29 mouse cellular contexts compared by ENCODE assay signal in the genomic region with DNA sequence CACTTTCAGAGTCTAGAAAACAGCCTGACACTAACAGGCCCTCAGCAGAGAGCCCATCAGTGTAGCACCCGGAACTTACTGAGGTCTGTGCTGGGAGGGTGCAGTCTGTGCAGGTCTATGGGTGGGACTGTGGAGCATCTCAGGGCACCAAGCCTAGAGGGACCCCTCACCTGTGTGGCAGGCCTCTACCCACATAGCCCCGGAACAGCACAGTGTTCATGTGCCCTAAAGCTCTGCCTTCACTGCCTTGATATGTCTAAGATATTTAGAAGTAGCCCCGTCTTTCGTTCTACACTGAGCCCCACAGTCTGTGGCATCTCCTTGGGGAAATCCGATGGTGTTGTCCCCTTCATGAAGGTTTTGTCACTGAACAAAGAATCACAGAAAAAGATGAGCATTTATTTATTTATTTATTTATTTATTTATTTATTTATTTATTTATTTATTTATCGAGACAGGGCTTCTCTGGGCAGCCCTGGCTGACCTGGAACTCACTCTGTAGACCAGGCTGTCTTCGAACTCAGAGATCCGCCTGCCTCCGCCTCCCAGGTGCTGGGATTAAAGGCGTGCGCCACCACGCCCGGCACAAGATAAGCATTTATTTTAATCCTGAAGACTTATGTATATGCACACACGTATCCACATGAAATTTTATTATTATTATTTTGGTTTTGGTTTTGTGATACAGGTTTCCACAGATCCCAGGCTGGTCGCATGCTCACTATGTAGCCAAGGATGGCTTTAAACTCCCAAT. TPM values are rescaled to one million over a fixed set of nuclear protein-coding genes. Genes with fewer than 3 reads are reported as not detected.
A peak's percentile ranks its signal among the peaks of the same experiment; 100 is the strongest.
DNase-seq lines count a peak whose midpoint lies in the region; ATAC-seq lines count a peak whose summit lies in the region.
"Had no signal": no experiment of that assay in that cellular context is flagged by ENCODE, and none has a peak within 500 bp of the region (broad histone marks: within the 10 kb centered on the region; RNA-seq: fewer than 3 reads in every experiment).

No protein-coding gene starts in this region.

- H3K27me3 ChIP-seq in heart, embryonic 12.5 days (replicated peaks) = no peaks in the 10 kb centered on the region
- H3K27me3 ChIP-seq in lung, embryonic 15.5 days = no peaks in the 10 kb centered on the region
- no peaks in the 10 kb centered on the region for H3K27me3 ChIP-seq in liver, embryonic 13.5 days
- H3K27me3 ChIP-seq: embryonic facial prominence, embryonic 12.5 days; heart, embryonic 15.5 days; hindbrain, embryonic 12.5 days; kidney, embryonic 15.5 days; limb, embryonic 12.5 days; midbrain, embryonic 15.5 days; neural tube, embryonic 15.5 days; Patski had no signal

- no peak for ATAC-seq in heart, embryonic 12.5 days (ENCODE audit: insufficient number of reproducible peaks, low FRiP score)
- peak; percentile 58 for ATAC-seq in lung, embryonic 15.5 days (ENCODE audit: borderline replicate concordance, extremely low read depth, low FRiP score, low TSS enrichment)
- ATAC-seq in liver, embryonic 13.5 days (ENCODE audit: low read depth) = no peak
- ATAC-seq: forebrain, postnatal 0 days; inflammation-experienced regulatory T-cells, adult 6 months; midbrain, embryonic 15.5 days; Patski had no signal

- no peaks in the 10 kb centered on the region for H3K9me3 ChIP-seq in heart, embryonic 12.5 days (replicated peaks)
- no peaks in the 10 kb centered on the region for H3K9me3 ChIP-seq in lung, embryonic 15.5 days
- no peaks in the 10 kb centered on the region for H3K9me3 ChIP-seq in liver, embryonic 13.5 days (replicated peaks)
- H3K9me3 ChIP-seq: embryonic facial prominence, embryonic 12.5 days; forebrain, embryonic 10.5 days; G1E; heart, embryonic 15.5 days; hindbrain, embryonic 12.5 days; kidney, embryonic 15.5 days; limb, embryonic 12.5 days; midbrain, embryonic 15.5 days; neural tube, embryonic 15.5 days had no signal

- WGBS in heart, embryonic 12.5 days = 89% methylated on average over 15 of the region's 15 CpGs
- 83% methylated on average over 15 of the region's 15 CpGs for WGBS in lung, embryonic 15.5 days
- 76% methylated on average over 15 of the region's 15 CpGs for WGBS in liver, embryonic 13.5 days (ENCODE audit: insufficient replicate concordance)

- no peak overlapping the region for H3K4me3 ChIP-seq in heart, embryonic 12.5 days
- no peak overlapping the region for H3K4me3 ChIP-seq in lung, embryonic 15.5 days
- H3K4me3 ChIP-seq in liver, embryonic 13.5 days (replicated peaks) = no peak overlapping the region
- H3K4me3 ChIP-seq: embryonic facial prominence, embryonic 12.5 days; forebrain, embryonic 10.5 days; heart, embryonic 15.5 days; hindbrain, embryonic 12.5 days; kidney, embryonic 15.5 days; layer of hippocampus, adult 2 months; left cerebral cortex, adult 2 months; limb, embryonic 12.5 days; midbrain, embryonic 15.5 days; neural tube, embryonic 15.5 days had no signal

- DNase-seq in heart, adult 11 months = peak; percentile 12
- no peak for DNase-seq in lung, postnatal 36 days
- DNase-seq in liver, embryonic 13.5 days = no peak
- DNase-seq in thymus, postnatal 36 days = no peak
- DNase-seq in testis, postnatal 10 days (ENCODE audit: low spot score) = no peak
- DNase-seq: adrenal gland, postnatal 10 days; cerebellum, adult 11 months; cerebellum, adult 9-10 months; cerebellum, postnatal 36 days; forebrain, postnatal 0 days; kidney, adult 11 months; kidney, postnatal 25 days; right cerebral cortex, postnatal 14 days had no signal

- no peak overlapping the region for H3K9ac ChIP-seq in heart, embryonic 12.5 days
- H3K9ac ChIP-seq in lung, embryonic 15.5 days = no peak overlapping the region
- H3K9ac ChIP-seq in liver, embryonic 13.5 days = no peak overlapping the region
- H3K9ac ChIP-seq: embryonic facial prominence, embryonic 12.5 days; forebrain, postnatal 0 days; heart, embryonic 15.5 days; hindbrain, embryonic 12.5 days; kidney, embryonic 15.5 days; limb, embryonic 12.5 days; midbrain, embryonic 15.5 days; neural tube, embryonic 15.5 days had no signal

- no peak overlapping the region for H3K4me2 ChIP-seq in heart, embryonic 12.5 days
- no peak overlapping the region; the same call in 1 of the 2 replicates for H3K4me2 ChIP-seq in lung, embryonic 15.5 days
- peak overlapping the region; percentile 13 for H3K4me2 ChIP-seq in liver, embryonic 13.5 days
- H3K4me2 ChIP-seq: embryonic facial prominence, embryonic 12.5 days; heart, embryonic 15.5 days; hindbrain, embryonic 12.5 days; kidney, embryonic 15.5 days; limb, embryonic 12.5 days; midbrain, embryonic 15.5 days; neural tube, embryonic 15.5 days had no signal

- H3K4me1 ChIP-seq in heart, embryonic 12.5 days (replicated peaks) = peaks cover 15% of the 10 kb centered on the region
- peaks cover 7% of the 10 kb centered on the region; the same call in 1 of the 2 replicates for H3K4me1 ChIP-seq in lung, embryonic 15.5 days
- peaks cover 40% of the 10 kb centered on the region for H3K4me1 ChIP-seq in liver, embryonic 13.5 days (replicated peaks)
- H3K4me1 ChIP-seq: limb, embryonic 12.5 days had no signal

- H3K36me3 ChIP-seq in heart, embryonic 12.5 days = no peaks in the 10 kb centered on the region
- H3K36me3 ChIP-seq in lung, embryonic 15.5 days = no peaks in the 10 kb centered on the region
- no peaks in the 10 kb centered on the region for H3K36me3 ChIP-seq in liver, embryonic 13.5 days
- H3K36me3 ChIP-seq: embryonic facial prominence, embryonic 12.5 days; forebrain, embryonic 10.5 days; G1E; heart, embryonic 15.5 days; hindbrain, embryonic 12.5 days; kidney, embryonic 15.5 days; limb, embryonic 12.5 days; midbrain, embryonic 15.5 days; neural tube, embryonic 15.5 days had no signal

- no peak overlapping the region for H3K27ac ChIP-seq in heart, embryonic 12.5 days (ENCODE audit: poor library complexity, severe bottlenecking)
- peak overlapping the region; percentile 74 for H3K27ac ChIP-seq in lung, embryonic 15.5 days
- H3K27ac ChIP-seq in liver, embryonic 13.5 days = peak overlapping the region; percentile 54
- H3K27ac ChIP-seq: embryonic facial prominence, embryonic 12.5 days; heart, embryonic 15.5 days; hindbrain, embryonic 12.5 days; kidney, embryonic 15.5 days; layer of hippocampus, adult 2 months; left cerebral cortex, adult 2 months; limb, embryonic 12.5 days; macrophage; midbrain, embryonic 15.5 days; neural tube, embryonic 15.5 days had no signal

RNA-seq across cellular contexts. Expression of a gene that starts 55.2 kb away (rescaled TPM):
- polyA plus RNA-seq in heart, embryonic 12.5 days (2016; fragmentation: Nextera tagmentation; extraction: Ambion mirVana) = 19.8 and 20.5 TPM in 2 replicates
- polyA plus RNA-seq in lung, embryonic 15.5 days (2015; fragmentation: Nextera tagmentation; extraction: Ambion mirVana) = 21.1 and 21.9 TPM in 2 replicates
- 6.2 and 7.5 TPM in 2 replicates for polyA plus RNA-seq in liver, embryonic 13.5 days (2015; fragmentation: Nextera tagmentation; extraction: Ambion mirVana)
